Mouse (Mus musculus) liver, embryonic 11.5 days (tissue): Measurements from ENCODE around the gene Slc39a12. TPM values are rescaled to one million over a fixed set of nuclear protein-coding genes. Genes with fewer than 3 reads are reported as not detected.

ENCODE experiments used
- ATAC-seq: fragments of 200-750 bp; cut with Nextera tagmentation; replicated peaks from 2 replicates; pipeline ENCODE4 v1.8.0; 2017; ENCODE audit warnings: moderate number of reproducible peaks, mild to moderate bottlenecking, moderate TSS enrichment, moderate library complexity; ENCODE audit not compliant: low FRiP score
- DNase-seq: peaks from one replicate; pipeline ENCODE4 v3.0.0-alpha.2; 2017; ENCODE audit warnings: low spot score
- H3K27ac ChIP-seq: fragments of 300-500 bp; sonication (generic); 2 replicates; pipeline ENCODE4 v1.5.1; 2014; ENCODE audit warnings: mild to moderate bottlenecking, low read depth, low read length, control low read depth
- H3K27me3 ChIP-seq: fragments of 300-500 bp; sonication (generic); replicated peaks from 2 replicates; pipeline ENCODE4 v1.6.1; 2014; ENCODE audit warnings: low read length, mixed read lengths; ENCODE audit not compliant: control insufficient read depth, insufficient read depth
- H3K36me3 ChIP-seq: fragments of 300-500 bp; sonication (generic); 2 replicates; pipeline ENCODE4 v1.6.1; 2014; ENCODE audit warnings: mild to moderate bottlenecking, low read length, moderate library complexity, mixed read lengths; ENCODE audit not compliant: control insufficient read depth, insufficient read depth
- H3K4me1 ChIP-seq: fragments of 300-500 bp; sonication (generic); replicated peaks from 2 replicates; pipeline ENCODE4 v1.6.1; 2014; ENCODE audit warnings: low read length, mixed read lengths; ENCODE audit not compliant: control insufficient read depth, insufficient read depth
- H3K4me2 ChIP-seq: fragments of 300-500 bp; sonication (generic); 2 replicates; pipeline ENCODE4 v1.6.1; 2014; ENCODE audit warnings: mild to moderate bottlenecking, control low read depth, moderate library complexity
- H3K4me3 ChIP-seq: fragments of 300-500 bp; sonication (generic); 2 replicates; pipeline ENCODE4 v1.5.1; 2014; ENCODE audit warnings: low read depth, low read length, control low read depth
- H3K9ac ChIP-seq: fragments of 300-500 bp; sonication (generic); 2 replicates; pipeline ENCODE4 v1.6.1; 2014; ENCODE audit warnings: low read depth, low read length, control low read depth
- H3K9me3 ChIP-seq: fragments of 300-500 bp; sonication (generic); 2 replicates; pipeline ENCODE4 v1.6.1; 2016; ENCODE audit warnings: low read length, inconsistent platforms, mixed read lengths; ENCODE audit not compliant: control insufficient read depth
- WGBS: fragments of 180-500 bp; shearing (Covaris S2); extraction: QIAGEN DNeasy Blood & Tissue Kit; methylation state at CpG from one replicate; pipeline ENCODE4 v1.1.7; 2014; 5-methylcytosine and 5-hydroxymethylcytosine counted together
- polyA plus RNA-seq: library from polyadenylated mRNA; unstranded; fragments of >200 nt; fragmentation: Nextera tagmentation; extraction: Ambion mirVana; gene quantifications from 2 replicates; pipeline ENCODE4 v1.2.1, GENCODE M21; 2014

Gene Slc39a12
- polyA plus RNA-seq, 1 experiment from 2014 or later, result 0.08 TPM

DNA sequence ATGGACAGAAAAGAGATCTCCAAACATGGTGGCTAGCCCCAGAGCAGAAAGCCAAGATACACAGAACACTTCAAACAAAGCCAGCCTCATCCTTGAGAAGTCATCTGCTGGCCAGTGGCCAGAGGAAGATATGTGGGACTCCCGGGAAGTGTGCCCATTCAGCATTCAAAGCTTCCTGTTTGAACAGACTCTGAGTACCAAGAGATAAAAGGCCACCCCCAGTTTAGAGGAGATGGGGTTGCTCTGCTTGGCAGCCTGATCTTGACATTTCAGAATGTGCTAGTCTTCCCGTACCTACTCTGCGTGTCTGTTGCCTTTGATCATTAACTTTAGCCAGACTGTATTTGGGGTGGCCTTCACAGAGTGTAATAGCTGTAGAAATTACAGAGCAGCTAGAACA, 155.2 kb downstream of the Slc39a12 start:
- no peak for DNase-seq
- no peak overlapping the region for H3K4me3 ChIP-seq
- no peaks in the 10 kb centered on the region for H3K36me3 ChIP-seq
- H3K9me3 ChIP-seq, result no peaks in the 10 kb centered on the region
- no peaks in the 10 kb centered on the region for H3K27me3 ChIP-seq
- no peak for ATAC-seq
- H3K9ac ChIP-seq, result no peak overlapping the region
- 60% methylated on average over 3 of the region's 3 CpGs for whole genome bisulfite sequencing
- no peak overlapping the region for H3K4me2 ChIP-seq
- no peak overlapping the region for H3K27ac ChIP-seq
- no peaks in the 10 kb centered on the region for H3K4me1 ChIP-seq

DNA sequence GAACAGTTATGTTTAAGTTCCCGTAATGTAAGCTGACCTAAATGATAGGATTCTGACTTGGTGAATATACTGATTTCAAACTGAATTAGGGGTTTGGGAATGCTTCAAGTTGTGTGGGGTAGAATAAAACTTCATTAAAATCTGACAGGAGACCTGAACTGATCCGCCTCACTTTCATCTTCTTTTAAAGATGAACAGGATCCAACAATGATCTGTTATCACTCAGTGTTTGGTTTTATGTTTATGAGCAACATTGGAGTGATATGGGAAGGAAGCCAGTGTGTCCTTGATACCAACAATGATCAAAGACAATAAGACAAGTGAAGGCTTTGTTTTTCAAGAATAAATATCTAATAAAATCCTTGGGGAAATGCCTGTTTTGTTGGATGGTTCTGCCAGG, 155.7 kb downstream of the Slc39a12 start:
- Histone ChIP-seq H3K36me3 (no peaks in the 10 kb centered on the region), H3K4me1 (no peaks in the 10 kb centered on the region), H3K9ac (no peak overlapping the region), H3K4me3 (no peak overlapping the region), H3K9me3 (no peaks in the 10 kb centered on the region), H3K27ac (no peak overlapping the region), H3K27me3 (no peaks in the 10 kb centered on the region), H3K4me2 (no peak overlapping the region)
- ATAC-seq, result no peak
- no peak for DNase-seq
- 84% methylated on average over 2 of the region's 2 CpGs for WGBS

Other genes with a start within 250 kb of the Slc39a12 start
- gene Tmem236, start 213.8 kb upstream of the Slc39a12 start, polyA plus RNA-seq, result not detected in 2 replicates
- 9.0 and 9.8 TPM in 2 replicates for gene Mrc1, start 158.9 kb upstream of the Slc39a12 start, polyA plus RNA-seq
- 0.44 and 0.95 TPM in 2 replicates for gene Cacnb2, start 214.8 kb downstream of the Slc39a12 start, polyA plus RNA-seq